Mouse (Mus musculus) left cerebral cortex, adult 11 months (tissue): ENCODE results near the gene Tsr3.
A peak's percentile ranks its signal among the peaks of the same experiment; 100 is the strongest.
"Not testable (repeated sequence)": the region's sequence is repeated elsewhere in the genome, so short reads cannot be mapped to it uniquely, and the experiment has no call there.

Experiments used
- DNase-seq: peaks from one replicate; pipeline ENCODE4 v3.0.0; 2022; ENCODE audit warnings: low spot score

Gene Tsr3

GRCm38 (mm10) chr17:25239695-25240636 lies at the start of gene Tsr3, which contains the start of gene Gnptg:
TSS of gene Tsr3 (plus strand) at chr17:25240170.
TSS of gene Gnptg (minus strand) at chr17:25240124.
- peak; percentile 71 for DNase-seq

DNA sequence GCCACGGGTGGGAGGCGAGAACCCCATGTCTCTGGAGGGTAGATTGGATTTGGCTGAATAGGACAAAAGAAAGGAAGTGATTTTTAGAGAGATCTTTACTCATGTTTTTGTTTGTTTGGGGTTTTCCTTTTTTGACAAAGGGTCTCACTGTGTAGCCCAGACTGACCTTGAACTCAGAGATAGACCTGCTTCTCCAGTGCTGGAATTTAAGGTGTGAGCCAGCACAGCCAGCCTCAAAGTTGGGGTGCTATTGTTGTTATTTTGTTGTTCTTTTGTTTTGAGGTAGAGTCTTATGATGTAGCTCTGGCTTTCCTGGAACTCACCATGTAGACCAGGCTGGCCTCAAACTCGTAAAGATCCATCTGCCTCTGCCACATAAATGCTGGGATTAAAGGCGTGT lies 37.6 kb upstream of the Tsr3 start:
- DNase-seq, result no peak

DNA sequence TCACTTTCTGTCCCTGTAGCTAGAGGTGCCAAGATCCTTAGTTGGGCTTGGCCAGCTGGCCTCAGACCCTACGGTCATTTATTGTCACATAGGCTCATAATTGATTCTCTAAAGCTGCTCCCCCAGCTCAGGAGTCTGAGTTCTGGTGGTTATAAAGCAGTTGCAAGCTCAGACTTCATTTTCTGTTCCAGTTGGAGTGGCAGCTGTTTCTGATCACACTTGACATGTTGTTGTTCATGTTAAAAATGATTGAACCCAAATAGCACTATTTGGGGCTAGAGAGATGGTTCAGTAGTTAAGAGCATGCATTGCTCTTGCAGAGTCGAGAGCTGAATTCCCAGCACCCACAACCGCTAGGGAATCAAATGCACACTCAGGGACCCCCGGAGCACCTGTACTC lies 30.0 kb upstream of the Tsr3 start:
- no peak for DNase-seq

GRCm38 (mm10) chr17:25210680-25211466 lies 29.1 kb upstream of the Tsr3 start:
- no peak for DNase-seq

- DNase-seq, result no peak
Observed at GRCm38 (mm10) chr17:25211705-25212104, 28.3 kb upstream of the Tsr3 start.

DNA sequence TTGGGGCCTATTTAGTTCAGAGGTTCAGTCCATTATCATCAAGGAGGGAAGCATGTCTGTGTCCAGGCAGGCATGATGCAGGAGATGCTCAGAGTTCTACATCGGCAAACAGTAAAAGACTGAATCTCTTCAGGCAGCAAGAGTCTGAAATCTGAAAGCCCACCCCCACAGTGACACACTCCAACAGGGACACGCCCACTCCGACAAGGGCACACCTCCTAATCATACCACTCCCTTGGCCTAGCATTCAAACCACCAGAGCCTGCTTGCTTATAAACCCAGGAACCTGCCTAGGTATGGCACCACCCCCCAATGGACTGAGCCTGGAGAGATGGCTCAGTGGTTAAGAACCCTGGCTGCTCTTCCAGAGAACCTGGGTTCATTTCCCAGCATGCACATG lies 24.5 kb upstream of the Tsr3 start:
- DNase-seq, result no peak

DNA sequence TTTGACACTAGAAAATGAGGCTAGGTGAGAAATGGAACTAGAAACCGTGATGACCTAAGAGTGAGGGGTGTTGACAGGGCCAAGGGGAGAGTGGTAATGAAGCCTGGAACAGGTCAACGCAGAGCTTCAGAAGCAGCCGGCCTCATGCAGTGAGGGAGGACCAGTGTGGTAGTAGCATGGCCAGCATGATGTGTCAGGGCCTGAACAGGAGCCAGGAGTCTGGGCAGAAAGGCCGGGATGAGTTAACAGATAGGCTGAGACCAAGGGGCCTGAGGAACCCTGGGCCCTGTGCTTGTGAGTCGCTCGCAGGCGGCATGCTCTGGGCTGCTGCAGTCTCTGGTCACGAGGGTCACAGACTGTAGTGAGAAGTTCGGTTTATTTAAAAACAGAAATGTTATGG lies 21.0 kb upstream of the Tsr3 start:
- DNase-seq, result no peak

DNA sequence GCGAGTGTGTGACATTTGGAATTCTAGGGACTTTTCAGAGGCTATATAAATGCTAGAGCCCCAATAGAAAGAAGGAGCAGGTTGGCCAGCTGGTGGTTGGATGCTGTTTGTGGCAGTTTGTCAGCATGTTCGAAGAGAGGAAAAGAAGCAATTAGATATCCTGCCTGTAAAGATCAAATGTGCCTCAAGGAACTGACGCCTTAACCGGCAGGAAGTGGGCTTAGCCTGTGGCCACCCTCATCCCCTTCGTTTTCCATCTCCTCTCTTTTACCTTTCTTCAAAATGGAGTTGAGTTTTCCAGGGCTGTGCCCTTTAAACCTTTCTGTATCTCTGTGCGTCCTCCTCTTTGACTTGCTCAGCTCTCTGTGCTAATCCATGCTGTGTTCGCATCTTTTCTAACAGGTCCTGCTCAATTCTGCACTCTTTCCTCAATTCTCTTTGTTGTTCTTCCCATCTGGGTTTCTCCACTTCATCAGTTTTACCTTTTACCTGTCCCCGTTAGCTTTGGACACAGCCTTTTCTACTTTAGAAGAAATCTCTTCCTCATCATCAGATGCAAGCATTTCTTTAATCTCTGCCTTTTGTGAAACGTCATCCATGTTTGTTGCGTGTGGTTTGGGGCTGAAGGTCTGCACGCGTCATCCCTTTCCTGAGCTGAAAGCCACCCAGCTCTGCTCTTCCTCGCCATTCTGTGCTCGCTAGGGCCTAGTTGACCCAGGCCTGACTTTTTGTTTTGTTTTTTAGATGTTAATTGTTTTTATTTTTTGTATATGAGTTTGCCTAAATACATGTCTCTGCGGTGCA lies 20.3 kb upstream of the Tsr3 start:
- DNase-seq, result no peak

DNA sequence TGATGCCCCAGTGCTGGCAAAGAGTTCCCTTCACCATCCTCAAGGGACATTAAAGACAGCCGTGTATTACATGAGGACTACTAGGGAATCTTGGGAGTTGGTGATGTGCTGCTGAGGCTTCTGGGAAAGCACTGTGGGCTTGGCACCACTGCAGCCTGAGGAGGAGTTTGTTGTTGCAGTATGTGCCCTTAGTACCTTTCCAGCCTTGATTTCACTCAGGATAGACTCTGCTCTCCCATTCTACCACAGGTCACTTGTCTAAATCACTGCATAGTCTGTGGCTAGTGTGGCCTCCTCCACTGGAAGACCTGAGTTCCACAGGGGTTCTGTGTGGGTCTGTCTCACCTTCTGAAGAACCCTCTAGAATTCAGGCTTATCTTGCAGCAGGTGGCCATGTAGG lies 19.2 kb upstream of the Tsr3 start:
- DNase-seq, result no peak

DNA sequence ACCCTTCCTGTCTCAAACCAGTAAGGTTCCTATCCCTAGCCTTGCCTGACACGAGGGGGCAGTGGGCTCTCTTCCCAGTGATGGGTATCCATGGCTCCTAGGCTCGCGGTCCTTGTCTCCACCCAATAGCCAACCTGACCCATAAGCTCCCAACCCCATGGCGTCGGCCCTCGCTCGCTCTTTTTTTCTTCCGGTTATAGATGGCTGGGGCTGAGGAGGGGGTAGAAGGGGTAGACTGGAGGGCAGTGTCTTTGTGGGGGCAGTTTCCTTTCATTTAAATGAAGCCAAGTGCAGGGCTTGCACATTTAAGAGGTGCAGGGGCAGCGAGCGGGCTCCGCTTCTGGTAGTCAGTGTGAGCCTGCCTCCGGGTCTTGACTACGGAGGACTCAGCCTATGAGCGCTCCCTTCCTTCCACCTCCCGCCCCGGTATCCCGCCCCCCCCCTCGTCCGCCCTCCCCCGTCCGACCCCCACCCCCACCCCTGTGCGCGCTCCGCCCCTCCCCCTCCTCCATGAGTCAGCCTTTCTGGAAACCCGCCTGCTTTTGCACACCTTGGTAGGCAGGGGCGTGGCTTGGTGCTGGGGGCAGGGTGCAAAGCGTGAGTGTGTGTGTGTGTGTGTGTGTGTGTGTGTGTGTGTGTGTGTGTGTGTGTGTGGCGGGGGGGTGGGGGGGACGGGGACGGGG lies 18.0 kb upstream of the Tsr3 start:
- peak; percentile 51 for DNase-seq

- not testable (repeated sequence) for DNase-seq
Observed at GRCm38 (mm10) chr17:25222504-25222940, 17.4 kb upstream of the Tsr3 start.

GRCm38 (mm10) chr17:25222951-25223601 lies 16.9 kb upstream of the Tsr3 start:
- no peak for DNase-seq

DNA sequence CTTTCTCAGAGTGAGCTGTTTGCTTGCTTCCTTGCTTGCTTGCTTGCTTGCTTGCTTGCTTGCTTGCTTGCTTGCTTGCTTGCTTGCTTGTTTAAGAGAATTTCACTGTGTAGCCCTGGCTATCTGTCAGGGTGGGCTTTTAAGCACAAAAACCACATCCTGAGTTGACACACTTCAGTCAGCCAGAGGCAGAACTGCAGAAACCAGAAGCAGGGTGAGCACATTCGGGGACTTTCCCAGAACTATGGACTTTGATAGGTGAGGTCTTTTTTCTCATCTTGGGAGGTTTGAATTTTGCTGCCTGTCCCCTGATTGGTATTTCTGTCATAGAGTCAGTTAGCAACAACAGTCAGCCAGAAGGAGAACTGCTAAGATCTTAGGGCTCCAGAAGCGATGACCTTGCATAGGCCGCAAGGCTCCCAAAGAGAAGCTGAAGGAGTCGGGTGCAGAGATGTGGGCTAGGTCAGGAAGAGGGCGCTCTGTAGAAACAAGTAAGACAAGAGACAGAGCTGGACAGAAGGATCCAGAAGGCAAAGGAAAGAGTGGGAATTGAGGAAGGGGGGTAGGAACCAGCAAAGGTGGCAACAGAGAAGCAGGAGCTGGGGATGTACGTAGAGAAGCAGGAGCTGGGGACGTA lies 15.3 kb upstream of the Tsr3 start:
- no peak for DNase-seq

- DNase-seq, result no peak
Observed at GRCm38 (mm10) chr17:25225659-25226058, 14.3 kb upstream of the Tsr3 start.

DNA sequence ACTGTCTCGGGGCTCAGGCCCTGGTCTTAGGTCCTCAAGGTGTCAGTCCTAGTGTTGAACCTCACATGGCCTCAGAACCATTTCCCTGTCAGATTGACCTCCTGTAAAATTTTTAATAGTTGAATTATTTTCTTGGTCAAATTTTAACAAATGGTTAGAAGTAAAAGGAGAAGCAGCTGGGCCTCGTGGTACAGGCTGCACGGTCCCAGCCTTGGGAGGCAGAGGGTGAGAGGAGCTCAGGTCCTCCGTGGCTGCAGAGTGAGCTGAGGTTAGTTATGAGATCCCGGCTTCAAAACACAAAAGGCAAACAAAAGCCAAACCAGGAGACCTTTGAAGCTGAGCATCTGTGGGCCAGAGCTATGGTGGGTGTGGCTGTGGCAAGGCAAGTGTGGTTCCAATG lies 12.0 kb upstream of the Tsr3 start:
- DNase-seq, result no peak

DNA sequence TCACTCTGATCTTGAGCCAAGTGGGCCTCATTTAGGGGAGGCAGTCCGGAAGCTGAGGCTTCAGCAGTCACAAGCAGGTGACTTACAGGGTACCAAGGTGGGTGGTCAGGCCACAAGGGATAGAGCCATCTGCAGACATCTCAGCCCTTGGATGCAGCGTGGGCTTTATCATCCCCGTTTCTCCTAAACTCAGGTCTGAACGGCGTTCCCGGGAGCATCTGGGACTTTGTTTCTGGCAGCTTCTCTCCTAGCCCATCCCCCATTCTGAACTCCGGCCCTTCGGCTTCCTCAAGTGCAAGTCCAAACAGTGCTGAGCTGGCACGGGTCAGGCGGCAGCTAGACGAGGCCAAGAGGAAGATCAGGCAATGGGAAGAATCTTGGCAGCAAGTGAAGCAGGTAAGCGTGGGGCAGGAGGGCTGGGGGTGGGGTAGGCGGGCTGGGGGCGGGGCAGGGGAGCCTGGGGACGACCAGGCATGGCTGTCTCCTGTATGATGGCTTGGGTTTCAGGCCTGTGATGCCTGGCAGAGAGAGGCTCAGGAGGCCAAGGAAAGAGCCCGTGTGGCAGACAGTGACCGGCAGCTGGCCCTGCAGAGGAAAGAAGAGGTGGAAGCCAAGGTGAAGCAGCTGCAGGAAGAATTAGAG lies 9.8 kb upstream of the Tsr3 start:
- DNase-seq, result not testable (repeated sequence)

DNA sequence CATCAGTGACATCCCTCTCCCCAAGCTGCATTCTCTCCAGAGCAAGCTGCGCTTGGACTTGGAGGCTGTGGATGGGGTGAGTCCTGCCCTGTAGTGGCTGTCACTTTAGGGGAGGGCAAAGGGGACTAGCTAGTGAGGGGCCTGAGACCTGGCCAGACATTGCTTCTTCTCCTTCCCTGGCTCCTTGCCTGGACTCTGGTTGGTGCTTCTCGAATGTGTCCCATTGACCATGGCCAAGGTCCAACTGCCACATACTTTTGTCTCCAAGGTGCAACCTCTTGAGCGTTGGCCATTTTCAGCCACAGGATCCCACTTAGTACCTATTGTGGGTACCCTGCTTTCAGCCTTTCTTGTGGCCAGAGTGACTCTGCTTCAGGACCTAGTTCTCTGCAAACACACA lies 9.3 kb upstream of the Tsr3 start:
- no peak for DNase-seq

GRCm38 (mm10) chr17:25231621-25232020 lies 8.3 kb upstream of the Tsr3 start:
- DNase-seq, result not testable (repeated sequence)

GRCm38 (mm10) chr17:25235635-25236034 lies 4.3 kb upstream of the Tsr3 start:
- DNase-seq, result no peak
